Mouse (Mus musculus) hindbrain, postnatal 0 days (tissue): ENCODE measurements at regions not wholly inside any gene's neighbourhood (a gene's known extent, or its start where the extent isn't known, plus 50 kb on each side); places are given as distances from the start of the nearest gene placed in this dataset.
"Not testable (repeated sequence)": the region's sequence is repeated elsewhere in the genome, so short reads cannot be mapped to it uniquely, and the experiment has no call there.

Source experiments
- ATAC-seq: fragments of 200-750 bp; cut with Nextera tagmentation; 2 replicates; pipeline ENCODE4 v1.8.0; 2017; ENCODE audit warnings: mild to moderate bottlenecking, moderate TSS enrichment, moderate library complexity
- DNase-seq: peaks from one replicate; pipeline ENCODE4 v3.0.0-alpha.2; 2015; ENCODE audit warnings: low spot score
- H3K27ac ChIP-seq: fragments of 300-500 bp; sonication (generic); 2 replicates; pipeline ENCODE4 v1.5.1; 2014; ENCODE audit warnings: mild to moderate bottlenecking
- H3K27me3 ChIP-seq: fragments of 300-500 bp; sonication (generic); 2 replicates; pipeline ENCODE4 v1.6.1; 2014; ENCODE audit warnings: low read length, mixed read lengths; ENCODE audit not compliant: insufficient read depth
- H3K36me3 ChIP-seq: fragments of 300-500 bp; sonication (generic); 2 replicates; pipeline ENCODE4 v1.6.1; 2014; ENCODE audit warnings: low read length, mixed read lengths; ENCODE audit not compliant: insufficient read depth
- H3K4me1 ChIP-seq: fragments of 300-500 bp; sonication (generic); 2 replicates; pipeline ENCODE4 v1.6.1; 2014; ENCODE audit warnings: antibody characterized with exemption, low read length, mixed read lengths; ENCODE audit not compliant: insufficient read depth
- H3K4me2 ChIP-seq: fragments of 300-500 bp; sonication (generic); 2 replicates; pipeline ENCODE4 v1.6.1; 2014; ENCODE audit warnings: low read depth, mild to moderate bottlenecking, low read length, moderate library complexity, mixed read lengths
- H3K4me3 ChIP-seq: fragments of 300-500 bp; sonication (generic); 2 replicates; pipeline ENCODE4 v1.5.1; 2014; ENCODE audit warnings: low read length
- H3K9ac ChIP-seq: fragments of 300-500 bp; sonication (generic); replicated peaks from 2 replicates; pipeline ENCODE4 v1.6.1; 2014; ENCODE audit warnings: mild to moderate bottlenecking, low read length, moderate library complexity, mixed read lengths
- H3K9me3 ChIP-seq: fragments of 300-500 bp; sonication (generic); 2 replicates; pipeline ENCODE4 v1.6.1; 2016; ENCODE audit warnings: low read length, mixed read lengths
- CTCF ChIP-seq: IDR thresholded peaks from 2 replicates; pipeline ENCODE4 v1.5.1; 2016; ENCODE audit warnings: antibody characterized with exemption, control low read depth, low read depth
- WGBS: fragments of 180-500 bp; shearing (Covaris S2); extraction: QIAGEN DNeasy Blood & Tissue Kit; methylation state at CpG from one replicate; pipeline ENCODE4 v1.1.7; 2014; 5-methylcytosine and 5-hydroxymethylcytosine counted together

- TF ChIP-seq CTCF = no peak
- Histone ChIP-seq H3K4me1 (no peaks in the 10 kb centered on the region), H3K9ac (no peak overlapping the region), H3K4me2 (no peak overlapping the region), H3K9me3 (no peaks in the 10 kb centered on the region), H3K27ac (no peak overlapping the region), H3K36me3 (no peaks in the 10 kb centered on the region), H3K27me3 (no peaks in the 10 kb centered on the region), H3K4me3 (no peak overlapping the region)
- WGBS = 97% methylated on average over 16 of the region's 16 CpGs
- ATAC-seq (no peak), DNase-seq (no peak)
These were observed 86.0 kb upstream of the Lemd2 start for GRCm38 (mm10) chr17:27290311-27290710.

GRCm38 (mm10) chr17:27289804-27290203 lies 85.5 kb upstream of the Lemd2 start:
- 97% methylated on average over 13 of the region's 15 CpGs for WGBS
- not testable (repeated sequence) for H3K27me3 ChIP-seq, H3K36me3 ChIP-seq, H3K4me2 ChIP-seq, H3K4me3 ChIP-seq, H3K27ac ChIP-seq, DNase-seq, H3K9me3 ChIP-seq, H3K4me1 ChIP-seq, ATAC-seq, H3K9ac ChIP-seq

- not testable (repeated sequence) for ATAC-seq, H3K4me3 ChIP-seq, H3K27ac ChIP-seq, DNase-seq, H3K4me1 ChIP-seq, H3K9ac ChIP-seq, H3K4me2 ChIP-seq, H3K27me3 ChIP-seq, H3K36me3 ChIP-seq, H3K9me3 ChIP-seq
- WGBS = 96% methylated on average over 9 of the region's 10 CpGs
These were observed 83.7 kb upstream of the Lemd2 start for GRCm38 (mm10) chr17:27287986-27288385.

GRCm38 (mm10) chr17:27281241-27281640 lies 77.0 kb upstream of the Lemd2 start:
- Histone ChIP-seq H3K36me3 (no peaks in the 10 kb centered on the region), H3K27me3 (no peaks in the 10 kb centered on the region), H3K27ac (no peak overlapping the region), H3K9me3 (0 out of 2 replicates have a peak, but pooled peaks cover 4% of the 10 kb centered on the region), H3K4me2 (no peak overlapping the region), H3K4me3 (no peak overlapping the region), H3K9ac (no peak overlapping the region), H3K4me1 (no peaks in the 10 kb centered on the region)
- 80% methylated on average over 9 of the region's 9 CpGs for WGBS
- DNase-seq = no peak
- ATAC-seq = no peak
- no peak for TF ChIP-seq CTCF

GRCm38 (mm10) chr17:27279491-27280288 lies 75.4 kb upstream of the Lemd2 start:
- H3K4me3 ChIP-seq, ATAC-seq, DNase-seq, H3K9ac ChIP-seq, H3K27ac ChIP-seq, H3K4me2 ChIP-seq, H3K27me3 ChIP-seq, H3K9me3 ChIP-seq, H3K36me3 ChIP-seq, H3K4me1 ChIP-seq: not testable (repeated sequence)
- 96% methylated on average over 17 of the region's 17 CpGs for WGBS

- H3K27ac ChIP-seq, H3K4me1 ChIP-seq, H3K9ac ChIP-seq, H3K36me3 ChIP-seq, ATAC-seq, H3K9me3 ChIP-seq, H3K4me2 ChIP-seq, DNase-seq, H3K4me3 ChIP-seq, H3K27me3 ChIP-seq: not testable (repeated sequence)
- WGBS = 97% methylated on average over 12 of the region's 12 CpGs
These were observed 73.5 kb upstream of the Lemd2 start for GRCm38 (mm10) chr17:27277786-27278185.

- H3K4me1 ChIP-seq, H3K27me3 ChIP-seq, H3K27ac ChIP-seq, ATAC-seq, H3K4me2 ChIP-seq, DNase-seq, H3K9me3 ChIP-seq, H3K36me3 ChIP-seq, H3K9ac ChIP-seq, H3K4me3 ChIP-seq: not testable (repeated sequence)
- WGBS = 92% methylated on average over 12 of the region's 12 CpGs
These were observed 67.5 kb upstream of the Lemd2 start for GRCm38 (mm10) chr17:27271756-27272155.

GRCm38 (mm10) chr17:27270776-27271175 lies 66.5 kb upstream of the Lemd2 start:
- DNase-seq, H3K4me2 ChIP-seq, H3K27me3 ChIP-seq, ATAC-seq, H3K9me3 ChIP-seq, H3K36me3 ChIP-seq, H3K27ac ChIP-seq, H3K9ac ChIP-seq, H3K4me3 ChIP-seq, H3K4me1 ChIP-seq: not testable (repeated sequence)
- 93% methylated on average over 8 of the region's 8 CpGs for WGBS

GRCm38 (mm10) chr17:27264607-27265006 lies 60.3 kb upstream of the Lemd2 start:
- H3K9me3 ChIP-seq, H3K4me2 ChIP-seq, DNase-seq, H3K27ac ChIP-seq, H3K4me1 ChIP-seq, ATAC-seq, H3K27me3 ChIP-seq, H3K4me3 ChIP-seq, H3K36me3 ChIP-seq, H3K9ac ChIP-seq: not testable (repeated sequence)
- 95% methylated on average over 7 of the region's 9 CpGs for WGBS
